Mouse (Mus musculus) layer of hippocampus, adult 2 months (tissue): Measurements from ENCODE around the gene Ccdc171. TPM values are rescaled to one million over a fixed set of nuclear protein-coding genes. Genes with fewer than 3 reads are reported as not detected.
"Not testable (repeated sequence)": the region's sequence is repeated elsewhere in the genome, so short reads cannot be mapped to it uniquely, and the experiment has no call there.

Source experiments
- DNase-seq, 2 experiments: peaks; one replicate each; pipeline ENCODE4 v3.0.0; 2022; ENCODE audit warnings: low spot score in 2 of 2
- H3K27ac ChIP-seq: fragments of 200-600 bp; 2 replicates; pipeline ENCODE4 v1.8.1; 2022
- H3K4me3 ChIP-seq: fragments of 200-600 bp; 2 replicates; pipeline ENCODE4 v1.8.1; 2022; ENCODE audit warnings: mild to moderate bottlenecking
- CTCF ChIP-seq: fragments of 200-600 bp; conservative IDR thresholded peaks from 2 replicates; pipeline ENCODE4 v1.8.1; 2022; ENCODE audit warnings: antibody characterized with exemption, mild to moderate bottlenecking, moderate library complexity
- total RNA-seq, 2 experiments: library from RNA; stranded (reverse); gene quantifications; 2 replicates each; pipeline ENCODE4 v1.2.3; 2021

The Ccdc171 gene
- total RNA-seq, 2 experiments from 2014 or later, result 4.1 to 5.1 TPM

DNA sequence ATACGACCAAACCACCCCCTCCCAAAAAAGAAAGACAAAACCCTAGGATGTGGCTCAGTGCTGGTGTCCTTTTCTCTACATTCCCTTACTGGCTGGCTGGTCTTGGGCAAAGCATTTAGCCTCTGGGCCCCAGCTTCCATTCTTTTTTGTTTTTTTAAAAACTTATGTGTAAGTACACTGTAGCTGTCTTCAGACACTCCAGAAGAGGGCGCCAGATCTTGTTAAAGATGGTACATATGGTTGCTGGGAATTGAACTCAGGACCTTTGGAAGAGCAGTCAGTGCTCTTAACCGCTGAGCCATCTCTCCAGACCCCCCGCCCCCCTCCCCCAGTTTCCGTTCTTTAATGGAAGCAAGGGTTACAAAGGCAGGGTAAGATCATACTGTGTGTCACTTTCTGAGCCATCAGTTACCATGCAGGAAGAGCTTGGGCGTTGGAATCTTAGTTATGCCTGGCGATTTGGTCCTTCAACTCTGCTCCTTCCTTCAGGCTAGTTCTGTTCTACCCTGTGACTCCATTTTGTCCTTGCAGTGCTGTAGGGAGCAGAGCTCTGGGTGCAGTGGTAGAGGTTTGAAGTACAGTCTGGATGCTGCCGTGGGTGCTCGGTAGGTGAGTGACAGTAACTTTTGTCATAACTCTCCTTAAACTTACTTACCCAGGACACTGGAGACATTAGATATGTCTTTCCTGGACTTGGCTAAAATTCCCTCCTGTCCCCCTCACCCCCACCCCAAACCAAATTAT is 8.0 kb downstream of the Ccdc171 start:
- TF ChIP-seq CTCF, result peak; percentile 53
- no peak overlapping the region for H3K27ac ChIP-seq
- no peak for DNase-seq

DNA sequence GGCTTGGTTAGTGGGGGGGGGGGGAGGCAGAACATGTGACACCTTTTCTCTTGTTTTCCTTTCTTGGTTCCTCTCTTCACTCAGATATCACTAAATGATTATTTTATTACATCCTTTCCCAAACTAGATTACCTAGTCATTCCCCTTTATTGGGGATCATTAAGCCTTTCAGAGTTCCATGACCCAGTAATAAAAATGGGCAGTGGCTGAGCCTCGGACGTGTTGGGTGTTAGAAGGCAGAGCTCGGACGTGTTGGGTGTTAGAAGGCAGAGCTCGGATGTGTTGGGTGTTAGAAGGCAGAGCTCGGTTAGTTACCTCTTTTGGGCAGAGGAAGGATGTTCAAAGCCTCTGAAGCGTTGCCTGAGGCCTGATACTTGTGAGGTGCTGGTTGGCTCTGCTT is 8.7 kb downstream of the Ccdc171 start:
- Histone ChIP-seq H3K27ac (no peak overlapping the region), H3K4me3 (no peak overlapping the region)
- DNase-seq, result no peak
- no peak for TF ChIP-seq CTCF

More for the DNA sequence above, 8.0 kb downstream of the Ccdc171 start:
- H3K4me3 ChIP-seq, result no peak overlapping the region

DNA sequence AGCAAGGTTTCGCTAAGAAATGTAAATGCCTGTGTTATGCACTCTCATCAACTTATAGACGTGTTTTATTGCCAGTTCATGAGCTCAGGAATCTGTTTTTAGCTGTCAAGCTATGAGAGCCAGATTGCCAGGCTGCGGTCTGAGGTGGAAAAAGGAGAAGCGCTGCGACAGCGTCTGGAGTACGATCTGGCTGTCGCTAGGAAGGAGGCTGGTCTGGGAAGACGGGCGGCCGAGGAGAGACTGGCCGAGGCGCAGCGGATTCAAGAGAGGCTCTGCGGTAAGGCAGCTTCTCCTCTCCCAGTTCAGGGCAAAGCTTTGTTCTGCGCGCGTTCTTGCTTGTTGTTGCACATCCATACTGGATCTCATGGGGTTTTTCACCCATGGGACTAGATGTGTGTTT is 24.2 kb downstream of the Ccdc171 start:
- peak in 1 of 2 experiments; percentile 20 for DNase-seq
- no peak for TF ChIP-seq CTCF
- Histone ChIP-seq H3K4me3 (peak overlapping the region; percentile 16), H3K27ac (peak overlapping the region; percentile 39)

DNA sequence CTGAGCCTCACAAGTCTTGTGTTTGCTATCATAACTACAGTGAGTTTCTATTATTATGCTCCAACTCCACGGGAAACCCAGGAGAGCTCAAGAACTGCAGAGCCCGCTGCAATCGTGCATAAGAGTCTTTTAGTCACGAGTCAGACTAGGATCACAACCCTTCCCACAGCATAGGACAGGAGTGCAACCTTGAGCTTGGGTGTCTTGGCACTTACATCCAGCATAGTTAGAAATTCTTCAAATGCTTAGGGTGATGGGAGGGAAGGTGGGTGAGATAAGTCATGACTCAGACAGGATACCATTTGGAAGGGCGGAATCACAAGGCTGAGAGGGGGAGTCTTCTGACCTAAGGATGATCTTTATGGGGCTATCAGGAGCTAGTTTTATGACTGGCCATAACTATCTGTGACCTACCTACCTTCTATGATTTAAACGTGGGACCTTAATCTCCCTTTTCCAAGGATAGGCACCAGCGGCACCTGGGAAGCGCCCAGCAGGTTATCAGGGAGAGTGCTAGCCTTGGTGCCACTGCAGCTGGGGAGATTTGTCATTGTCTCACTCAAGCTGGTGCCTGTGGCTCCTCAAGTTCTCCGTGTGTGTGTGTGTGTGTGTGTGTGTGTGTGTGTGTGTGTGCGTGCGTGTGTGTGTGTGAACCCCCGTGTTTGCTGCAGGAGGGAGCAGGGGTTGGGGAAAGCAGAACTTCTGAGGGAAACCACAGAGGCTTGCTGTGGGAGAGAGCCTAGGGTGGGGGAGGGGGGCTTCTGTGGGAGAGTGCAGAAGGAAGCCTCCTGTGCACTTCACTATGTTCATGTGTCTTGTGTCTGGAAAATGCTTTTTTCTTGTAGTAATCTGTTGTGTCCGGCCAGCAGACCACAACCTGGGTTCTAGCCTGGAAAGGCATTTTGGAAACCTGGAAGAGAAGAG is 42.1 kb downstream of the Ccdc171 start:
- no peak for DNase-seq
- H3K4me3 ChIP-seq, result peak overlapping the region; percentile 20; the same call in 1 of the 2 replicates
- H3K27ac ChIP-seq, result no peak overlapping the region
- TF ChIP-seq CTCF, result no peak

DNA sequence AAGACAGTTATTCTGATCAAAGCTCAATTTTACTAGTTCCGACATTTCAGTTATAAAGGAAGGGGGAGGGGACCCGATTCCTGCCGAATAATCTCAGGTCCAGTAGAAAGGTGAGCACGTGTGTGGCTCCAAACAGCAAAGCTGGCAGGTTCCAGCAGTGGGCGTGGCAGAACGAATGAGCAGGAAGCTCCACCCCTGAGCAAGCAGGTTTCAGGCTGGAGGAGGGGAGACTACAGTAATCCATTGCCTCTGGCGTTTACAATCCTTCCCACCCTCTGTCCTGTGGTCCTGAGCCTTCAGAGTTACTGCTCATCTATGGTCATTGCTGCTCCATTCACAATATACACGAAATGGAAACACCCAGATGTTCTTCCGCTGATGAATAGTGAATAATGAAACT is 42.8 kb downstream of the Ccdc171 start:
- DNase-seq, H3K27ac ChIP-seq: not testable (repeated sequence)
- H3K4me3 ChIP-seq, result peak overlapping the region; percentile 20; the same call in 1 of the 2 replicates

DNA sequence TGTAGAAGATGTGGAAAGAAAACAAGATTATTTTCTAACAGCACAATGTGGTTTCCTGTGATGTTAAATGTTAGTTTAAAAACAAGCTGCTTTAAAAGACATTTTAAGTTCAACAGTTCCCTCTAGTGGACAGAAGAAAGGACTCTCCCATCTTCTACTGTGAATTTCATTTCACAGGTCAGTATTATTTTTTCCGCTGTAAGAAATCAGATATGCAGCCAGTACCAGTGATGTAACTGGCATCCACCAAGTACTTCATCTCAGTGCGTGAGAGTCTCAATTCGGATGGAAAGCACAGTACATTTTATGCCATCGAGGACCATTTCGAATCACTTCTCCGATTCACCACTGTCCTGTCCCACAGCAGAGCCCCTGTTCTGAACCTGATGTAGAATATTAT is 45.2 kb downstream of the Ccdc171 start:
- Histone ChIP-seq H3K4me3 (no peak overlapping the region), H3K27ac (no peak overlapping the region)
- peak; percentile 88 for TF ChIP-seq CTCF
- DNase-seq, result no peak

DNA sequence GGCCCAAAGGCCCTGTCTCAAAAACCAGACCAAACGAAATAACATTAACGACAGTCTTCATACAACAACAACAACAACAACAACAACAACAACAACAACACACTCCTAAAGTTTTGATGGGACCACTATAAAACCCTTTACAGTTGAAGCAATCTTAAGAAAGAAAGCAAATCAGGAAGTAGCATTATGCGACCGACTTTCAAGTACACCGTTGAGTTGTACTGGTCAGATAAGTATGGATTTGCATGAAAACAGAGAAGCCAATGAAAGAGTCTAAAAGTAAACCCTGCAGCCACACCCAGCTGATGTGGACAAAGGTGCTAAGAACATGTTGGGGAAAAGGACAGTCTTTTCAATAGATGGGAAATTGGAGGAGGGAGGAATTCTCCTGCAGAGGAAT is 45.7 kb downstream of the Ccdc171 start:
- no peak for DNase-seq
- no peak overlapping the region for H3K4me3 ChIP-seq
- no peak overlapping the region for H3K27ac ChIP-seq
- TF ChIP-seq CTCF, result no peak

DNA sequence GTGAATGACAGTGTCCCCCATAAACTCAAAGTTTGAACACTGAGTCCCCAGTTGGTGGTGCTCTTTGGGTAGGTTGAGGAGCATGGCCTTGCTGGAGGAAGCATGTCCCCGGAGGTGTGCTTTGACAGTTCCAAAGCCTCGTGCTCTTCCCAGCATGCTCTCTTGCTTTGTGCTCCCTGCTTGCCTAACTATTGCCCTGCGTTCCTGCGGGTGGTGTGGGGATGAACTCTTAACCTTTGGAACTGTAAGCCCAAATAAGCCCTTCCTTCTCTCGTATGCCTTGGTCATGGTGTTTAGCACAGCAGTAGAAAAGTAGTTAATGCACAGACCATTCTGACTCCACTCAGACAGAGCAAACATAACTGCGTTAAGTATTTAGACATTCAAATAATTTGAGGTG is 47.2 kb downstream of the Ccdc171 start:
- no peak for TF ChIP-seq CTCF
- DNase-seq, result no peak
- H3K4me3 ChIP-seq, result no peak overlapping the region
- H3K27ac ChIP-seq, result no peak overlapping the region

DNA sequence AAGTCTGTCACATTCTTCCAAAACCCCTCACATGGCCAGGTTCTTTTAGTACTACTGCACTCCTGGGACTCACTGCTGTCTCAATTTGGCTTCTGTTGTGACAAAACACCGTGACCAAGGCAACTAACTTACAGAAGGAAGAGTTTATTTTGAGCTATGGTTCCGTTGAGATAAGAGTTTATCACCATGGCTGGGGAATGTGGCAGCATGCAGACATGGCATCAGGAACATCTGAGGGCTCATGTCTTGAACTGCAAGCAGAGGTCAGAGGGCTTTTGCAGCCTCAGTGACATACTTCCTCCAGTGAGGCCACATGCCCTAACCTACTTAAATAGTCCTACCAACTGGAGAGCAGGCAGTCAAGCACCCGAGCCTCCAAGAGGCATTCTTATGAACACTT is 51.0 kb downstream of the Ccdc171 start:
- no peak for TF ChIP-seq CTCF
- no peak for DNase-seq
- H3K4me3 ChIP-seq, result no peak overlapping the region
- H3K27ac ChIP-seq, result no peak overlapping the region

DNA sequence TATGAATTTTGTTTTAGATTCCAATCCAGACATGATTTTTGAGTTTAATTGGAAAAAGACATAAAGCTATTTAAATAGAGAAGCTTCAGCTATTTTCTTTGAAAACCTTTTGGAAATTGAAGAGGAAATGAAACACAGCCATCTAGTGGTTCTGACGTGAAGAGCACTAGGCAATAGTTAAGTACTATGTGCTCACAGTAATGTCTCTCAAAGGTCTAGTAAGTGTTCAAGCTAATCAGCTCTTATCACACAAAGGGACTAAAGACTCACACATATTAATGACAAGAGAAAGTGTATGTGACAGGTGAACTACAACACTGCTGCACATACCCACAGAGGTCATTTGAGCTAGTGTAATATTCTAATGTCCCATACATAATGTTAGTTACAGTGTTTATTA is 54.8 kb downstream of the Ccdc171 start:
- no peak overlapping the region for H3K27ac ChIP-seq
- TF ChIP-seq CTCF, result peak; percentile 80
- DNase-seq, result no peak
- no peak overlapping the region for H3K4me3 ChIP-seq

DNA sequence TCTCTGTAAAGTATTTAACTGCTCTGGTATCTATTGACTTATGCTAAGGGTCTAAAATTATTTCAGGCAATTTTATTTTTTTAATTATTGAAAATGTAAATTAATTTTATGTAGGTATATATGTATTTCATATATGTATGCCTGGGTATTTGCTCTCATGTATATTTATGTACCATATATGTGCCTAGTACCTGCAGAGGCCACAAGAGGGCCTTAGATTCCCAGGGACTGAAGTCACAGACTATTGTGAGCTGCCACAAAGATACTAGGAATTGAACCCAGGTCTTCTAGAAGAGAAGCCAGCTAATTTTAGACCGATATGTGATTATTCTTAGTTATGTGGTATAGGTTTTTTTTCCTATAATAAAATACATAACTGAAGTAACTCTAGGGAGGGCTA is 62.2 kb downstream of the Ccdc171 start:
- peak; percentile 23; the same call in 1 of the 2 replicates for TF ChIP-seq CTCF

DNA sequence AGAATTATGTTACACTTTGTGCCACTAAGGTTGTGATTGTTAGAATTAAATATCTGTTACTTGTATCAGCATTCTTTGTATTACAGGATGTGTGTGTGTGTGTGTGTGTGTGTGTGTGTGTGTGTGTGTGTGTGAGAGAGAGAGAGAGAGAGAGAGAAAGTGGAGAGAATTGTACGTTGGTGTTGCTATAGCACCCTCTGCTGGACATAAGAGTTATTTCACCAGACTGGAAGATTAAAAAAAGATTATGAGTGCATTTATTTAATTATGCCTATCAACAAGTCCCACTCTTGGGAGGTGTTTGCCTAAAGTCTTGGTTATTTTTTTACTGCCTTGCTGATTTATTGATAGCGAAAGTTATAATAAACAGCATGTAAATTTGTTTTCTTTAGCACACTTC is 71.1 kb downstream of the Ccdc171 start:
- DNase-seq, result no peak
- H3K4me3 ChIP-seq, result no peak overlapping the region
- H3K27ac ChIP-seq, result no peak overlapping the region
- TF ChIP-seq CTCF, result peak; percentile 72

More for the DNA sequence above, 62.2 kb downstream of the Ccdc171 start:
- Histone ChIP-seq H3K4me3 (no peak overlapping the region), H3K27ac (no peak overlapping the region)
- DNase-seq, result no peak

DNA sequence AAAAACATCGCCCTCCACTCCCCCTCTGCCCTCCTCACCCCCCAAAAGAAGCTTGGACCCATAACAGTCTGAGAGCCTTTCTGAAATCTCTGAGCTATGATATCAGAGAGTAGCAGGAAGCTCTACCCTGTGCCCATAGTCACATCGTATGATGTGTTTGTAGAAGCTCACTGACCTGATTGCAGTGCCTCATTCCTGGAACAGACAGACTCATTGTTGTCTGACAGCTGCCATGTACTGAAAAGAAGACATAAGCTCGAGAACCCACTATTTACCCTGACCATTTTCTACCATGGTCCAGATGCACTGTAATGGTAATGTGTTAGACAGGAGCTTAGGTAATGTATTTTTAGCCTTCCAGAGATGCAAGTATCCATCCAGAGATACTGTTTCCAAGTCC is 85.8 kb downstream of the Ccdc171 start:
- no peak overlapping the region for H3K4me3 ChIP-seq
- no peak for TF ChIP-seq CTCF
- no peak overlapping the region for H3K27ac ChIP-seq
- no peak for DNase-seq

DNA sequence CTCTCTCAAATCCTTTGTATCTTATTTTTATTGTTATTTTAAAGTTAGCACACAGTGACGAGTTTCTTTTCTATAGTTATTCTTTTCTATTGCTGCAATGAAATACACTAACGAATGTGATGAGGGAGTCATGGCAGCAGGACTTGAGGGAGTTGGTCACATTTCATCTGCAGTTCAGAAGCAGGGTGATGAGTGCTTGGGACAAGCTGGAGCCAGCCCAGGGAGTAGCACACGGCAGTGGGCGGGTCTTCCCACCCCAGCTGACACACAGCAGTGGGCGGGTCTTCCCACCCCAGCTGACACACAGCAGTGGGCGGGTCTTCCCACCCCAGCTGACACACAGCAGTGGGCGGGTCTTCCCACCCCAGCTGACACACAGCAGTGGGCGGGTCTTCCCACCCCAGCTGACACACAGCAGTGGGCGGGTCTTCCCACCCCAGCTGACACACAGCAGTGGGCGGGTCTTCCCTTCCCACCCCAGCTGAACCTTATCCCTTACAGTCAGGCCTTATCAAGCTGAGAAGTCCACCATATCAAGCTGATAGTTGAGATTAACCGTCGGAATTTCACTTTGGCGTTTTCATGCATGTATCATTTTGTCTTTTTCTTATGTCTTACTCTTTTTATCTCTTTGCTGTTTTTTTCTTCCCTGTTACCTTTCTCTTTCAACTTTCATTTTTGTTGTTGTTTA is 97.8 kb downstream of the Ccdc171 start:
- not testable (repeated sequence) for H3K4me3 ChIP-seq, DNase-seq, H3K27ac ChIP-seq
